Mouse (Mus musculus) ES-Bruce4 (cell line): ENCODE results near the gene Grin3b. TPM values are rescaled to one million over a fixed set of nuclear protein-coding genes. Genes with fewer than 3 reads are reported as not detected.

Experiments
- H3K27ac ChIP-seq: 2 replicates; pipeline ENCODE4 v1.5.1; 2012; ENCODE audit warnings: low read length, inconsistent platforms; ENCODE audit not compliant: insufficient read depth
- H3K27me3 ChIP-seq: 2 replicates; pipeline ENCODE4 v1.6.1; 2012; ENCODE audit warnings: mild to moderate bottlenecking, low read length, inconsistent platforms; ENCODE audit not compliant: control insufficient read depth, poor library complexity, insufficient read depth, severe bottlenecking
- H3K36me3 ChIP-seq: 2 replicates; pipeline ENCODE4 v1.6.1; 2012; ENCODE audit warnings: inconsistent platforms, mild to moderate bottlenecking, low read length, moderate library complexity; ENCODE audit not compliant: control insufficient read depth, poor library complexity, insufficient read depth, severe bottlenecking
- H3K4me1 ChIP-seq: one replicate; pipeline ENCODE4 v1.8.1; 2011; ENCODE audit warnings: low read length; ENCODE audit not compliant: control insufficient read depth, insufficient read depth
- H3K4me3 ChIP-seq: 2 replicates; pipeline ENCODE4 v1.5.1; 2011; ENCODE audit warnings: low read depth, mild to moderate bottlenecking, low read length
- H3K9ac ChIP-seq: 2 replicates; pipeline ENCODE4 v1.6.1; 2012; ENCODE audit warnings: low read depth, mild to moderate bottlenecking, inconsistent platforms; ENCODE audit not compliant: poor library complexity, severe bottlenecking
- H3K9me3 ChIP-seq: replicated peaks from 2 replicates; pipeline ENCODE4 v1.6.1; 2012; ENCODE audit warnings: mild to moderate bottlenecking, low read length, inconsistent platforms; ENCODE audit not compliant: control insufficient read depth, poor library complexity, insufficient read depth, severe bottlenecking
- CTCF ChIP-seq: IDR thresholded peaks from one replicate; pipeline ENCODE4 v1.8.1; 2011; ENCODE audit warnings: low read depth, low read length
- EP300 ChIP-seq: IDR thresholded peaks from 2 replicates; pipeline ENCODE4 v1.6.1; 2011; ENCODE audit warnings: low read depth, low read length; ENCODE audit not compliant: insufficient read depth
- POLR2A ChIP-seq: IDR thresholded peaks from one replicate; pipeline ENCODE4 v1.8.1; 2011; ENCODE audit warnings: low read length; ENCODE audit not compliant: insufficient read depth
- polyA plus RNA-seq: library from polyadenylated mRNA; stranded (reverse); fragments of >200 nt; gene quantifications from 2 replicates; pipeline ENCODE4 v1.2.4, GENCODE M21; 2011; ENCODE audit warnings: low read depth; ENCODE audit not compliant: missing spikeins, insufficient read depth, insufficient read length

Grin3b gene
- polyA plus RNA-seq, 1 experiment, result not detected

GRCm38 (mm10) chr10:79969124-79969568 is 1.4 kb upstream of the Grin3b start:
- Histone ChIP-seq H3K9me3 (no peaks in the 10 kb centered on the region), H3K36me3 (peaks cover 19% of the 10 kb centered on the region; the same call in 1 of the 2 replicates), H3K27me3 (no peaks in the 10 kb centered on the region), H3K4me3 (no peak overlapping the region), H3K4me1 (no peaks in the 10 kb centered on the region), H3K27ac (no peak overlapping the region), H3K9ac (no peak overlapping the region)
- TF ChIP-seq EP300, result no peak
- no peak for TF ChIP-seq POLR2A
- no peak for TF ChIP-seq CTCF

GRCm38 (mm10) chr10:79971183-79971497 is 625 bp downstream of the Grin3b start:
- Histone ChIP-seq H3K9ac (peak overlapping the region; percentile 62), H3K9me3 (no peaks in the 10 kb centered on the region), H3K27ac (no peak overlapping the region), H3K4me1 (no peaks in the 10 kb centered on the region), H3K27me3 (no peaks in the 10 kb centered on the region), H3K4me3 (peak overlapping the region; percentile 44), H3K36me3 (peaks cover 9% of the 10 kb centered on the region; the same call in 1 of the 2 replicates)
- no peak for TF ChIP-seq EP300
- TF ChIP-seq POLR2A, result no peak
- TF ChIP-seq CTCF, result no peak

GRCm38 (mm10) chr10:79972831-79973230 is 2.3 kb downstream of the Grin3b start:
- Histone ChIP-seq H3K36me3 (no peaks in the 10 kb centered on the region), H3K4me1 (no peaks in the 10 kb centered on the region), H3K27me3 (no peaks in the 10 kb centered on the region), H3K9me3 (no peaks in the 10 kb centered on the region), H3K9ac (no peak overlapping the region), H3K27ac (no peak overlapping the region), H3K4me3 (no peak overlapping the region)
- TF ChIP-seq CTCF (no peak), POLR2A (no peak), EP300 (no peak)

GRCm38 (mm10) chr10:79974087-79974486 is 3.6 kb downstream of the Grin3b start:
- Histone ChIP-seq H3K4me3 (no peak overlapping the region), H3K27ac (no peak overlapping the region), H3K27me3 (no peaks in the 10 kb centered on the region), H3K9me3 (no peaks in the 10 kb centered on the region), H3K4me1 (no peaks in the 10 kb centered on the region), H3K9ac (no peak overlapping the region), H3K36me3 (no peaks in the 10 kb centered on the region)
- TF ChIP-seq POLR2A, result no peak
- no peak for TF ChIP-seq EP300
- no peak for TF ChIP-seq CTCF

- H3K27ac ChIP-seq, result no peak overlapping the region
- no peaks in the 10 kb centered on the region for H3K36me3 ChIP-seq
- no peak overlapping the region for H3K9ac ChIP-seq
- no peaks in the 10 kb centered on the region for H3K4me1 ChIP-seq
- TF ChIP-seq EP300 (no peak), CTCF (no peak), POLR2A (no peak)
- H3K9me3 ChIP-seq, result no peaks in the 10 kb centered on the region
- H3K27me3 ChIP-seq, result no peaks in the 10 kb centered on the region
- H3K4me3 ChIP-seq, result no peak overlapping the region
Observed at GRCm38 (mm10) chr10:79974668-79975067, 4.2 kb downstream of the Grin3b start.

- TF ChIP-seq CTCF, result no peak
- no peak for TF ChIP-seq POLR2A
- TF ChIP-seq EP300, result no peak
- H3K27ac ChIP-seq, result no peak overlapping the region
- H3K36me3 ChIP-seq, result no peaks in the 10 kb centered on the region
- H3K9me3 ChIP-seq, result no peaks in the 10 kb centered on the region
- H3K9ac ChIP-seq, result peak overlapping the region; percentile 21; the same call in 1 of the 2 replicates
- no peaks in the 10 kb centered on the region for H3K27me3 ChIP-seq
- no peaks in the 10 kb centered on the region for H3K4me1 ChIP-seq
- H3K4me3 ChIP-seq, result peak overlapping the region; percentile 31
Observed at GRCm38 (mm10) chr10:79976071-79976721, 5.7 kb downstream of the Grin3b start.
